Mouse (Mus musculus): ENCODE data around the gene Sec62. TPM values are rescaled to one million over a fixed set of nuclear protein-coding genes. Genes with fewer than 3 reads are reported as not detected.

Gene Sec62
- polyA plus RNA-seq (2015; fragmentation: Nextera tagmentation; extraction: Ambion mirVana): 86.5 and 96.0 TPM in 2 replicates

DNA sequence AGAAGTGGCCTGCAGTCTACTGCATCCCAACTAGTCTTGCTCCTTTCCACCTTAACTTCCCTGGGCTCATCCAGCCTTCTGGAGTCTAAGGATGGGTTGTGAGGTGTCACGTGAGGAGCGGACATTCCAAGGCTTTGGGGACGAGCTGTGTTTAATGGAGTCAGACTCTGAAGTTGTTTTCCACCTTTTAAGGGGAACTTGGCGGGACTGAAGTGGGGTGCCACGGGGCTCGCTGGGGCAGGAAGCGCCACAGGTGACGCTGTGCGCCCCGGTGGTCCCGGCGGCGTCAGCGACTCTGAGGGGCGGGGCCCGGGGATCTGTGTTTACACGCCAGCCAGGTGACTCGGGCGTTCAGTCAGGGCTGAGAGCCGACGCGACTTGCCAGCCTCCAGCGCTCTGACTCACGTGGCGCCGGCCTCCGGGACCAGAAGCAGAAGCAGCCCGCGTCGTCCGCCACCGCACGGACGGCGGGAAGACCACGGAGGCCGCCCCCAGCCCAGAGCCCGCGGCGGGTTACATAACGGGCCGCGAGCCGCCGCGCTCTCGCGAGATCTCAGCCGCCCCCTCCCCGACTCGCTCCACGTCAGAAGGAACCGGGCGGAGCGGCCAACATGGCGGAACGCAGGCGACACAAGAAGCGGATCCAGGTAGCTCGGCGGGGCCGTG, at the start of gene Sec62:
Sec62 (plus strand) TSS at position 139 of the 666 bp plus-strand sequence.
- Histone ChIP-seq H3K4me1 (peaks cover 13% of the 10 kb centered on the region), H3K27me3 (replicated peaks) (no peaks in the 10 kb centered on the region), H3K27ac (replicated peaks) (peak within 1 kb of the TSS; percentile 96), H3K4me2 (peak within 1 kb of the TSS; percentile 70), H3K36me3 (no peaks in the 10 kb centered on the region), H3K4me3 (replicated peaks) (peak within 1 kb of the TSS; percentile 94), H3K9me3 (replicated peaks) (no peaks in the 10 kb centered on the region), H3K9ac (replicated peaks) (peak within 1 kb of the TSS; percentile 99)
- WGBS: under 1% methylated on average over 62 of the region's 62 CpGs
- peak; percentile 99 for ATAC-seq (ENCODE audit: low FRiP score)

DNA sequence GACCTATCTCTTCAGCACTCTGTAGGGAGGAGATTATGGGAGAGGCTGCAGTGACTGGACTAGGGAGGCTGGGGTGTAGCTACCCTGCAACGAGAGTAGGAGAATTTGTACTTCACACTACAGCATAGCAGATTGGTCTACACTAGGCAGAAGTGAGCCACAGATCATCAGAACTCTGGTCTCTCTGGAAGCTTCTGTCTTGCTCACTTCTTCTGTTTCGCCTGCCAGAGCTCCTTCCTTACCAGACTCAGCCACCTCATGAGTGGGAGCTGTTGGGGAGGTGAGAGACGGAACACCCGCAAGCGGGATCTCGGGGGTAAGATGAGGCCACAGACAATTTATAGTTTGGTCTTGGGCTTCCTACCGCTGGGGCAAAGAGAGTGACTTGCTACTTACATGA, 49.8 kb upstream of the Sec62 start:
- Histone ChIP-seq H3K36me3 (no peaks in the 10 kb centered on the region), H3K9ac (replicated peaks) (no peak overlapping the region), H3K27ac (replicated peaks) (no peak overlapping the region), H3K4me3 (replicated peaks) (no peak overlapping the region), H3K4me1 (no peaks in the 10 kb centered on the region), H3K27me3 (replicated peaks) (no peaks in the 10 kb centered on the region), H3K9me3 (replicated peaks) (no peaks in the 10 kb centered on the region), H3K4me2 (no peak overlapping the region)
- 93% methylated on average over 7 of the region's 7 CpGs for WGBS
- no peak for ATAC-seq (ENCODE audit: low FRiP score)

DNA sequence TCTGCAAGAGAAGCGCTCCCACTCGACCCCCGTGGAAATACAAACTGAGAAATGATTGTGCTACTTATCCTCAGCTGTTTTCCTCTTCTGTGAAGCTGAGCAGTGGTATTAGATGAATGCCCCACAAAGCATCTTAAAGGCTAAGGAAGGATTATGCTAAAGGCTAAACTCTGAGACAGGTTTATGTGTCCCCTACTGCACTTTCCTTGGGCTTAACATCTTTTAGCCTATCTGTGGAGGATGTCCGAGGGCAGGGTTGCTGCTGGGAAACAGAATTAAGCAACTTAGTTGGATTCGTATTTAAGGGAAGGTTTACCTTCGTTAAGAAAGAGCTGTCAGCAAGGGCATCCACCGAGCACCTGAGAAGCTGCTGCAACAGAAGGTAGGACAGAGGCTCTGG, 46.7 kb upstream of the Sec62 start, which contains the start of gene Samd7:
Samd7 (plus strand) TSS at position 288 of the 400 bp plus-strand sequence.
- Histone ChIP-seq H3K36me3 (no peaks in the 10 kb centered on the region), H3K4me2 (no peak within 1 kb of the TSS), H3K27me3 (replicated peaks) (no peaks in the 10 kb centered on the region), H3K4me1 (no peaks in the 10 kb centered on the region), H3K9me3 (replicated peaks) (no peaks in the 10 kb centered on the region), H3K27ac (replicated peaks) (no peak within 1 kb of the TSS), H3K4me3 (replicated peaks) (no peak within 1 kb of the TSS), H3K9ac (replicated peaks) (no peak within 1 kb of the TSS)
- ATAC-seq (ENCODE audit: low FRiP score): no peak
- WGBS: 86% methylated on average over 7 of the region's 7 CpGs

DNA sequence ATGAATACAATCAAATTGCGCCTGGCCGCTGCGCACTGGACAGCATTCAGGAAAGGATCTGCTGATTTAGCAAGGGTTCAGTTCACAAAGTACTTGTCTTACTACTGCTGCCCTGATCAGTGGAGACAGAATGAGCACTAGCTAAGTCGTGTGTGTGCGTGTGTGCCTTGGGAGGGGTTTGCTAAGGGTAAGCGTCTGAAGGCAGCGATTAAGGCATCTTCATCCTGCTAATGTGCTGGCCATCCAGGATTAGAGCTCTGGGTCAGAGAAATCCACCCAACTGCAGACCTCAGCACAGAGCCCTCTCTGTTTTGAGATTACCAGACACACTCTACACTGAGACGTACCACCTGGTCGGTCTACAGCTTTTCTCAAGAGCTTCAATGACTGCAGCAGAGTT, 44.4 kb upstream of the Sec62 start:
- 92% methylated on average over 9 of the region's 9 CpGs for WGBS
- H3K4me1 ChIP-seq: no peaks in the 10 kb centered on the region
- H3K27me3 ChIP-seq (replicated peaks): no peaks in the 10 kb centered on the region
- no peaks in the 10 kb centered on the region for H3K36me3 ChIP-seq
- no peak for ATAC-seq (ENCODE audit: low FRiP score)
- H3K4me3 ChIP-seq (replicated peaks): no peak overlapping the region
- no peak overlapping the region for H3K27ac ChIP-seq (replicated peaks)
- H3K9ac ChIP-seq (replicated peaks): no peak overlapping the region
- no peak overlapping the region for H3K4me2 ChIP-seq
- no peaks in the 10 kb centered on the region for H3K9me3 ChIP-seq (replicated peaks)

DNA sequence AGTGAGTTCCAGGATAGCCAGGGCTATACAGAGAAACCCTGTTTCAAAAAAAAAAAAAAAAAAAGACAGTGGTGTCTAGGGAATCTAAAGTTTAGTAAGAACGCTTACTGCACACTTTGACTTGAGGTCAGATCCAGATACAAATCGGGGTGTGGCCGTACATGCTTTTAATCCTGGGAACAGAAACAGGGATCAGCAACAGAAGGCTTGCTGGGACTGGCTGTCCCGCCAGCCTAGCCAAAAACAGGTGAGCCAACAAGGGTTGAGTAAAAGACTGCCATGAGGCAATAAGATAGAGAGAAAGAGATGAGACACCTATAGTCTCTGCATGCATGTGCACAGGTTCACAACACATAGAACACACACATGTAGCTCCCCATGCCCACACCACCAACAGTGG, 38.0 kb upstream of the Sec62 start:
- no peak for ATAC-seq (ENCODE audit: low FRiP score)
- Histone ChIP-seq H3K4me3 (replicated peaks) (no peak overlapping the region), H3K27ac (replicated peaks) (no peak overlapping the region), H3K4me2 (no peak overlapping the region), H3K9ac (replicated peaks) (no peak overlapping the region), H3K27me3 (replicated peaks) (no peaks in the 10 kb centered on the region), H3K9me3 (replicated peaks) (no peaks in the 10 kb centered on the region), H3K4me1 (no peaks in the 10 kb centered on the region), H3K36me3 (no peaks in the 10 kb centered on the region)
- WGBS: 98% methylated on average over 4 of the region's 4 CpGs

DNA sequence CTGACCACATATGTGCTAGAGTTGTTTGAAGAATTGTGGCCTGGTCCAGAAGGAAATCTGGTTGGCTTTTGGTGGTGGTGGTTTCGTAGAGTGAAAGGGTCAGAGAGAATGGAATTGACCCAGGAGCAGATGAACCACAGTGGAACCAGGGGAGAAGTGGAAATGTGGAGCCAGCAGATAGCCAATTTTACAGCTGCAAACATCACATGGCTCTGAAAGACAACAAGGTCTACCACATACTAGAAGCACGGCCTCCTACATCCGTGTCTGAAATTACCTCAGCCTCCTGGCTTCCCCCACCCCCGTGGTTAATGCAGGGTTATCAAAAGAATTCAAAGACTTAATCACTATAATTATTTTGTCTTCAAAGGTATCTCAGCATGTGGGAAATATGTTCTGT, 27.8 kb upstream of the Sec62 start:
- Histone ChIP-seq H3K27me3 (replicated peaks) (no peaks in the 10 kb centered on the region), H3K36me3 (no peaks in the 10 kb centered on the region), H3K4me2 (no peak overlapping the region), H3K27ac (replicated peaks) (no peak overlapping the region), H3K9me3 (replicated peaks) (no peaks in the 10 kb centered on the region), H3K9ac (replicated peaks) (no peak overlapping the region), H3K4me1 (no peaks in the 10 kb centered on the region), H3K4me3 (replicated peaks) (no peak overlapping the region)
- ATAC-seq (ENCODE audit: low FRiP score): no peak
- WGBS: 88% methylated on average over 4 of the region's 4 CpGs

DNA sequence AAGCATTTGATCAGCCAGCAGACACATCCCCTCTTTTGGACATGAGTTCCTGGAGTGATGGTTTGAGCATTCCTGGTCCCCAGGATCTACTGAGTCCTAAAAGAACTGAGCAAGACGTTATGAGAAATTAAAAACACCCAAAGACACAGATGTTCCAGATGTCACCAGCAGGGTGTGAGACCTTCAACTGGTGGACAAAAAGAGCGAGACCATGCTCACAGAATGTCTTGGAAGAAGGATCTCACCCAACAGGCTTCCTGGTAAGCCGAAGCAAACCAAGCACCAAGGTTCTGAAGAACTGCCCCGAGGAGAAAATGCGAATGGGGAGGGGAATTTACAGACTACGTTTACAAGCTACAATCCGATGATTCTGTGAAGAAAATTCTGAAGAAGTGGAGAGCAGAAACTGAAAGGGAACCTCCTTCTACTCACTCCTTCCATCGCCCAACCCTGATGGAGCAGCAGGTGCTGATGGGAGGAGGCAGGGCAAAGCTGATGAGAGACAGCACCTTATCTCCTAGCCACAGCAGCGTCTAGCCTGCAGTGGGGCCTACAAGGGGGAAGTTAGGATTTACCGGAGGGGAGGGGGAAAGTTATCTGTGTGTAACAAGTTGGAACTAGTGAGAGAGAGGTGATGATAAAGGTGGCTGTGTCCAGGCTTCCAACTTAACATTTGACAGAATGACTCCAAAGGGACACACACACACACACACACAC, 27.2 kb upstream of the Sec62 start:
- Histone ChIP-seq H3K27me3 (replicated peaks) (no peaks in the 10 kb centered on the region), H3K9ac (replicated peaks) (no peak overlapping the region), H3K36me3 (no peaks in the 10 kb centered on the region), H3K9me3 (replicated peaks) (no peaks in the 10 kb centered on the region), H3K27ac (replicated peaks) (no peak overlapping the region), H3K4me3 (replicated peaks) (no peak overlapping the region), H3K4me2 (no peak overlapping the region), H3K4me1 (no peaks in the 10 kb centered on the region)
- WGBS: 81% methylated on average over 10 of the region's 10 CpGs
- no peak for ATAC-seq (ENCODE audit: low FRiP score)

DNA sequence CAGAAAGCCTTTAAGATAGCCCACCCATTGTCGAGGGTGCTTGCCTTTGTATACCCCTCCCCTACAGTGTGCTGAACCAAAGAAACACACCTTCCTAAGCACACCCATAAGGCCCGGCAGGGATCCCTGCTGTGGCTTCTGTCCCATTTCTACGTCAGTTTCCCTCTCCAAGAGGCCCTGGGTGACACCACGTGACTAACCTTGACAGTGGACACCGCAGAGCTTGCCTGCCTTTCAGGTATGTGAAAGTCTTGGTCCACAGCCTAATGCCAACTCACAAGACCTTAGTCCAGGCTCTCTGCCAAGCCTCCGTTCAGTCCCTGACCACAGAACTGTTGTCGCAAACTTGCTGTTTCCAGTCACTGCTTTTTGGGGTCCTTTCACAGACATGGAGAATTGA, 26.5 kb upstream of the Sec62 start:
- Histone ChIP-seq H3K9me3 (replicated peaks) (no peaks in the 10 kb centered on the region), H3K9ac (replicated peaks) (no peak overlapping the region), H3K27ac (replicated peaks) (no peak overlapping the region), H3K4me1 (no peaks in the 10 kb centered on the region), H3K4me3 (replicated peaks) (no peak overlapping the region), H3K4me2 (no peak overlapping the region), H3K27me3 (replicated peaks) (no peaks in the 10 kb centered on the region), H3K36me3 (no peaks in the 10 kb centered on the region)
- WGBS: 75% methylated on average over 7 of the region's 7 CpGs
- no peak for ATAC-seq (ENCODE audit: low FRiP score)

DNA sequence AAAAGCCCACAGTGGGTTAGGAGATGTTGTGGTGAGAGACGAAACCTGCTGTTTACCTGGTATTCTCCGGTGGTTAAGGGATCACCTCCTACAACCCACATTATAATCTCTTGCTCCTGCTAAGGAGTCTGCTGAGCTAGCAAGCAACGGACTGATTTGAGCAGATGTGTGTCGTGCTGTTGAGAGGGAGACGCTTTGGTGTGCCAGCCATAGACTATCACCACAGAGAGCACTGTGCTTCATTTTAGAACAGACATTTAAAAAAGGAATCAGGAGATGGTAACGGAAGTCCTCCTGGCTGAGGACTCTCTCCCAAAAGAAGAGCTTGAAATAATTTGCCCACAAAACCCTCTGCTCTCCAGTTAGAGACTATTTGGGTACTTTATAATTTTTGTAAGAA, 25.4 kb upstream of the Sec62 start:
- ATAC-seq (ENCODE audit: low FRiP score): no peak
- Histone ChIP-seq H3K9me3 (replicated peaks) (no peaks in the 10 kb centered on the region), H3K4me1 (no peaks in the 10 kb centered on the region), H3K4me3 (replicated peaks) (no peak overlapping the region), H3K36me3 (no peaks in the 10 kb centered on the region), H3K27ac (replicated peaks) (no peak overlapping the region), H3K9ac (replicated peaks) (no peak overlapping the region), H3K27me3 (replicated peaks) (no peaks in the 10 kb centered on the region), H3K4me2 (no peak overlapping the region)
- WGBS: 93% methylated on average over 6 of the region's 6 CpGs

DNA sequence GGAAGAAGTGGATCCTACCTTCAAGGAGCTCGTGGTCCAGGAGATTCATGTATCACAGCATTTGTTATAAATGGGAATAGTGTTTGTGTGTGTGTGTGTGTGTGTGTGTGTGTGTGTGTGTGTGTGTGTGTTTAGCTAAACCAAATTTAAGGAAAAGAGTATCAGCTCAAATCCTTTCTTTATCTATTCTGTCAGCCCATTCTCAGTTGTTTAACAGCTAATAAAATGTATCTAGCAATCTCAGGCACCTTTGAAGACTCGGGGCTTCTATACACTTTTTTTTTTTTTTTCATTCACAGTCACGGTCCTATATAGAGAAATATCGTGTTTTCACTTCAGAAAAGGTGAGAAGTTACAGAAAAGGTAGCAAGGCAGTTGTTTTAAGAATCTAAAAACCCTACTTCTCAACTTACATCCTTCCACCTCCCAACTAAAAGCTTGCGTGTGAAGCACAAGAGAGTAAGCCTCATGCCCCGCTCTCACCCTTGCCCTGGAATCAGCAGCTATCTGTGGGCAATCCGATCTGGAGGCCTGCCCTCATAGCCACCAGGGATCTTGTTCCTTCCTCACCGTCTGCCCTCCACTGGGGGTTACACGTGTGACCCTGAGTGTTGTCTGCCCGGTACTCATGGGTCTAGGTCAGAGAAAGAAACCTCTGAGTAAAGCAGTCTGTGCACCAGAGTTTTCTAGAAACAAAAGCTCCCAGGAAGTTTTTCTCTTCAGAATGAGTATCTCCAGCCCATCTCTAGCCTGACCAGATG, 22.7 kb upstream of the Sec62 start:
- H3K27me3 ChIP-seq (replicated peaks): no peaks in the 10 kb centered on the region
- H3K36me3 ChIP-seq: no peaks in the 10 kb centered on the region
- no peak overlapping the region for H3K27ac ChIP-seq (replicated peaks)
- H3K9me3 ChIP-seq (replicated peaks): no peaks in the 10 kb centered on the region
- 78% methylated on average over 10 of the region's 10 CpGs for WGBS
- H3K9ac ChIP-seq (replicated peaks): no peak overlapping the region
- H3K4me3 ChIP-seq (replicated peaks): no peak overlapping the region
- H3K4me1 ChIP-seq: no peaks in the 10 kb centered on the region
- no peak for ATAC-seq (ENCODE audit: low FRiP score)
- no peak overlapping the region for H3K4me2 ChIP-seq

DNA sequence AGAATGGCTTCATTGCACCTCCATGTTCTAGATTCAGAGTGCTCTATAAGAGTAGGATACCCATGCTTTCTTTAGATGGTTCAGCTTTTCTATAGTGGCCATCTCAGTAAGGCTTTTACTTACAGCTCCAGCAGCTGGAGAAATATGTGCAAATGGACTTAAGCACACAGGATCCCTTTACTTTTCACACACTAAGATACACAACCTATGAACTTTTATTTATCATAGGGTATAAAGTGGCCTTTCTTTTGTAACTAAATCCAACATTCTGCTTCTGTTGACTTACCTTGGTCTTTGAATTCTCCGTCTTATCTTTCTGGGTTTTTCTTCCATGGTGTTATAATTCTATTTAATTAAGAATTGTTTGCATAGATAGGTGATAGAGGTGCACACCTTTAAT, 21.1 kb upstream of the Sec62 start:
- Histone ChIP-seq H3K27me3 (replicated peaks) (no peaks in the 10 kb centered on the region), H3K9me3 (replicated peaks) (no peaks in the 10 kb centered on the region), H3K27ac (replicated peaks) (no peak overlapping the region), H3K9ac (replicated peaks) (no peak overlapping the region), H3K4me1 (no peaks in the 10 kb centered on the region), H3K4me2 (no peak overlapping the region), H3K4me3 (replicated peaks) (no peak overlapping the region), H3K36me3 (no peaks in the 10 kb centered on the region)
- ATAC-seq (ENCODE audit: low FRiP score): no peak
- WGBS: 94% methylated on average over 1 of the region's 1 CpGs

DNA sequence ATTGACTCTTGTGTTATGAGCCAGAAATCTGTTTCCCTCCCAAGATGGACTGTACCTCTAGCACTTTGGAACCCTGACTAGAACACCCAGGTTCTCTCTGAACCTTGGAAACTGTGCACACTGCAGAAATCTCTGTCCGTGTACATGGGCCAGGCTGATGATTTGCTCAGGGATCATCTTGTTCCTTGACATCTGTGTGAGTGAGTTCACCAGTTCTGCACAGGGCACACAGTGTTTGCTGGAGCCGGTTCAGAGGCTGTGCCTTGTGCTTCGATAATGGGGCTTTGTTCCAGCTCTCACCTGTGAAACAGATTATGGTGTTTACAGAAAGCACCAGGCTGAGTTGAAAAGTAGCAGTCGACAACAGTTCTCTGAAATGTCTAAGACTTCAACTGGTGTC, 20.0 kb upstream of the Sec62 start:
- WGBS: 77% methylated on average over 4 of the region's 4 CpGs
- no peak overlapping the region for H3K4me2 ChIP-seq
- H3K4me3 ChIP-seq (replicated peaks): no peak overlapping the region
- no peak for ATAC-seq (ENCODE audit: low FRiP score)
- H3K36me3 ChIP-seq: no peaks in the 10 kb centered on the region
- no peaks in the 10 kb centered on the region for H3K4me1 ChIP-seq
- H3K27me3 ChIP-seq (replicated peaks): no peaks in the 10 kb centered on the region
- no peak overlapping the region for H3K9ac ChIP-seq (replicated peaks)
- no peaks in the 10 kb centered on the region for H3K9me3 ChIP-seq (replicated peaks)
- H3K27ac ChIP-seq (replicated peaks): no peak overlapping the region

Data from neural tube, embryonic 15.5 days (tissue).